Mouse (Mus musculus) layer of hippocampus, adult 11-12 months (tissue): ENCODE measurements around the gene Tmem91.
"Not testable (repeated sequence)": the region's sequence is repeated elsewhere in the genome, so short reads cannot be mapped to it uniquely, and the experiment has no call there.

Experiments
- DNase-seq: peaks from one replicate; pipeline ENCODE4 v3.0.0; 2022; ENCODE audit warnings: low spot score

The Tmem91 gene

DNA sequence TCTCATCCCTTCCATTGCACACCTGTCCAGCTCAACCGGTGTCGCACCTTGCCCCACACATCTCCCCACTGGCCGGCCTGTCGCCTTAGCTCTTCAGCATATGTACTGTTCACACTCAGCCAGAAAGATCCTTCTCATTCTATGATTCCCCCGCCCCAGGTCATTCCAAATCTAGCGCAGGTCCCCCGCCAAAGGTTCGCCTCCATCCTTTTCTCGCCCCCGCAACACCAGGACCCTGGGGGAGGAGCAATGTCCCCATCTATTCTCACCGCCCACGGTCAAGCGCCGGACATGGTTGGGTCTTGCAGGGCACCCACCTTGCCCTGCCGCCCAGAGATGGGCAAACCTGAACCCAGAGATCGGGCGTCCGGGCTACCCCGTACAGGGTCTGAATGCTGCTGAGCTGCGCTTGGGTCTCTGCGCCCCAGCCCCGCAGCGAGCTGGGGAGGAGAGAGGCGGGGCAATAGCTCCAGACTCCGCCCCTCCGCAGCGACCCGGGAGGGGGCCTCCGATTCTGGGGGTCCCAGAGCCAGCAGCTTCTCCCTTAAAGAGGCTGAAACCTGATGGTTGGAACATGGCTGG, at the start of gene Tmem91:
TSS of gene Tmem91 (minus strand) at position 448 of the 582 bp plus-strand sequence.
- no peak for DNase-seq

DNA sequence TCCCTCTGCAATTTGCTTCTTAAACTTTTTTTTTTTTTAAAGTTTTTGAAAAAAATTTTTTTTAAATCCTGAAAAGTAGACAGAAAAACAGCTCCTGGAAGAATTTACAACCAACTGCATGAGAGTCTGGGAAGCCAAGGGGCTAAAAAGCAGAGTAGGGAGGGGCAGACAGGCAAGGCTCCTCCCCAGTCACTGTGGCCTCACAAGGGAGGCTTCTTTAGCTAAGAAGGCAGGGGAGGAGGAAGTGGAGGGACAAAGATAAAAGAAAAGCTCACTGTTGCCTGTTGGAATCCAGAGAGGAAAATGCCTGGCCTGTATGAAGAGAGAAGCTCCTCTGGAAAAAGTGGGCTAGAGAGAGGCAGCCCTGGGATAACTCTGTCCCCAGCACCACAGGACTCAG, 46.8 kb upstream of the Tmem91 start:
- not testable (repeated sequence) for DNase-seq

DNA sequence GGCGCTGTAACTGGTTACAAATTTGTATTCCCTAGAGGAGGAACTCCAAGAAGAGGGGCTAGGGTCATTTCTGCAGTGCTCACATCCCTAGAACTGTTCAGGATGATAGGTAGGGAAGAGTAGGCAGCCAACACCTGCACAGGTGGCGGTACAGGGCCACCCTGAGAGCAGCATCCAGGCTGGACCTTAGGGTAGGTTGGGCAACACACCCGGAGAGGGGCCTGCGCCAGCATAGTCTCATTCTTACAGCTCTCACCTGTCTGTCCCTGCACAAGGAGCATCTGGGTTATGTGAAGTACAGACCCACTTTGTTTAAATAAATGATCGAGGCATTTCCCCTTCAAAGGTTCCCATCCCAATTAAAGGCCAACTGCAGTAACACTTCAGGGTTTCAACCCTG, 45.8 kb upstream of the Tmem91 start:
- DNase-seq, result no peak

DNA sequence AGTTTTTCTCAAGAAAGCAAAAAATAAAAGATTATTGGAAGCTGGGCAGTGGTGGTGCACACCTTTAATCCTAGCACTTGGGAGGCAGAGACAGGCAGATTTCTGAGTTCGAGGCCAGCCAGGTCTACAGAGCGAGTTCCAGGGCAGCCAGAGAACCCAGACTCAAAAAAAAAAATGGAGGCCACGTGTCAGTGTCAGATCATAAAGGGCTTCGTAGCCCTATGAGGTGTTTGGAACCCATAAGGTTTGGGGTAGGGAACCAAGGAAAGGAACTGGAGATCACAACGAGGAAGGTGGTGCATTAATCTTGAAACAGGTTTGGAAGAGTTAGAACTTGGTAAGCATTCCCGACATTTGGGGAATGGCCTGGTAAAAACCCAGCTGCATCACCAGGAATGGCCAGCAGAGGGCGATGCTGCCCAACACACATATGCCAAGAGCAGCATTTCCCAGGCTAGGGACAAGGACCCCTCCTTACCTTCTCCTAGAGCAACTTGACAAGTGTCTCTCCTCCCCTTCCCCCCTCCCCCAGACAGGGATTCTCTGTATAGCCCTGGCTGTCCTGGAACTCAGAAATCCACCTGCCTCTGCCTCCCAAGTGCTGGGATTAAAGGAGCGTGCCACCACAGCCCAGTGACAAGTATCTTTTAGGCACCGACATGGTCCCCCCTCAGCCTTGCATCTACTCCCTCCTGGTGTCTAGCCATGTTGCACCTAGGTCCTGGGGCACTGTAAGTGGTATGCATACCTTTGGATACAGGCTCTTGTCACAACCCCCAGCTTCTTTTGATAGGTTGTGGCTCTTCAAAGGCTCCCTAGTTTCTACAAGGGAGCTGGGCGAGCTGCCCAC, 45.0 kb upstream of the Tmem91 start:
- peak; percentile 88 for DNase-seq

DNA sequence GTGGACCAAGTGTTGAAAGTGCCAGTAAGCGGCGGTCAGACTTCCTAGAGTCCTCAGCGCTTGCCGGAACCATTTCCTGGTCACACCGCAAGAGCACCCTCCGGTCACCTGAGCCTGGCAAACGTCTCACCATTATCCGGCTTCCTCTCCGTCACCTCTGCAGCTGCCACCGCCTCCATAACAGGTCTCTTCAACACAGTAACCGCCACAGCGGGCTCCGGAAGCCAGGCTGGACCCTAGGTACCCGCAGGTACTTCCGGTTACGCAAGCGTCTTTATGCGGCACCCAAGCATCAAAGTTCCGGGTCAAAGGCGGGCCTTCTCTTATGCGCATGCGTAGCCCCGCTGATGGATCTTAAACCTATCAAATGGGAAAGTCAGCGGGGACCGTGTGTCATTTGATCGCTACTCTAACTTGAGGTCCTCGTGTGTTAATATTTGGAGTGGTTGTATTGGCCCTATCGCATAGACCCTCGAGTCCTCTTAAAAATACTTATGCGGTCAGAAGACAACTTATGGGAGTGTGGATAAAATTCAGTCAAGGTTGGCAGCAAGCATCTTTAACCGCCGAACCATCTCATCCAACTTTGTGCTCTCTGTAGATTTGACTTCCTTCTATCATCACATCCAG, 43.9 kb upstream of the Tmem91 start, which contains the start of gene Ccdc97:
TSS of gene Ccdc97 (minus strand) at position 301 of the 630 bp plus-strand sequence.
- DNase-seq, result peak; percentile 96

DNA sequence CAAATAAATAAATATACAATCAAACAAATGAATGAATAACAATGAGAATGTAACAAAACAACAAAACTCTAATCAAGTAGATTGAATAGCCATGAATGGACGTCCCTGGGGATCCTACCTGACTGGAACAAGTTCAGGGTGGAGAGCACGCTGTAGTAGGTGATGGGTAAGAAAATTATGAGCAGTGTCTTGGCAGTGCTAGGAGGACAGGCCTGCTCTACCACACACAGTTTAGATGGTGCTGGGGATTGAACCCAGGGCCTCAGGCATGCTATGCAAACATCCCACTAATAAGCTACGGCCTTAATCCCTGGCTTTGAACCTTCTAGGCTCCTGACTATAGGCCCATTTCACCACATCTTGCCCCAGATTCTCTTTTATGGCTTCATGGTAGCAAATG, 42.5 kb upstream of the Tmem91 start:
- DNase-seq, result no peak

DNA sequence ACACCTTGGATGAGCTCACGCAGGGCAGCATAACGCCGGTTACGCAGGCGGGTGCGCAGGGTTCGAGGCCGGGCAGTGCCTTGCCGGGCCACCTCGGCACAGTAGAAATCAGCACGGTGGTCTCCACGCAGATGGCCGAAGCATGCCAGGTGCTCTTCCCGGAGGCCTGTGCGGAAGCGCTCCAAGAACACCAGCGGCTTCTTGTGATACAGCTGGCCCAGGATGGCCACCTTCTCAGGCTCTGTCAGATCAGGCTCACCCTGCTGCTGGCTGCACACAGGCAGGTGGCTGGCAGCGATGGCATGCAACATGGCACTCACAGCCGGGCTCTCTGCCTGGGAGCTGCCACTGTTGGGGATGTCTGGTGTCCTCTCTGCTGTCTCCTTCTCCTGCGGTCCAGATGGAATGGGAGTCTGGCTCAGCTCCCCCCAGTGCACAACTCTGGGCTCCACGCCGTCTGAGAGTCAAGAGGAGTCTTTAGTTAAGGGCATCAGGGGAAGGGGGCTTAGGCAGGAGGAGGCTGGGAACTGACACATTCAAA, 40.8 kb upstream of the Tmem91 start:
- DNase-seq, result no peak

DNA sequence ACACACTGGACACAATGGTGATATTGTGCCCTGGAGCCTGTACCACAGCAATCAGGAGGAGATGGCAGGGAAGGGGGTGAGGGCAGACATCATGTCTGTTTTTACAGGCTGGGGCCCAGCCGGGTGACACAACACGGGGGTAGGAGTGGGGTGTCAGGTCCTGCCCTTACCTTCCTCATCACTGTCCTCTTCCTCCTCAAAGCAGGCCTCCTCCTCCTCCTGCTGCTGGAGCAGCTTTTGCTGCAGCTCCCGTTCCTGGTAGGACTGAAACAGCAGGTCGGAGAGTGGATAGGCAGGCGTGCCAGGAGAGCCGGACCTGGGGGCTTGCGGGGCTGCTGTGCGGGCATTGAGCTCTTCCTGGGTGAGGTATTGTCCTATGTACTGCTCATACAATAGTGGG, 39.6 kb upstream of the Tmem91 start:
- DNase-seq, result no peak

DNA sequence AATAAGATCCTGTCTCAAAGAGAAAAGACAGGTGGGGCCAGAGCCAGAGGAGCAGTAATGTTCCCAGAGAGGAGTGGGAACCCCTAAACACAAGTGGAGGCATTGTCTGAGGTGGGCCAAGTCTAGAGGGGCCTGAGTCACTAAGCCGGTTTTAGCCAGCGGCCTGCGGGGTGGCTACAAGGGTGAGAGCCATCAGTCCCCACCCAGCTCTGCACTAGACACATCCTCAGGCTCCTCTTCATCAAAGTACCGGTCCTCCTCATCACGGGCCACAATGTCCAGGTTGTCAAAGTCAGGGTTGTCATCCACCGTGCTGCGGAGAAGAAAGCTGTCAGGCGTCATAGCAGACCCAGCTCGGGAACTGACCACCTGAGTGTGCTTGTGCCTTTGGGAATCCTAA, 37.8 kb upstream of the Tmem91 start:
- no peak for DNase-seq

DNA sequence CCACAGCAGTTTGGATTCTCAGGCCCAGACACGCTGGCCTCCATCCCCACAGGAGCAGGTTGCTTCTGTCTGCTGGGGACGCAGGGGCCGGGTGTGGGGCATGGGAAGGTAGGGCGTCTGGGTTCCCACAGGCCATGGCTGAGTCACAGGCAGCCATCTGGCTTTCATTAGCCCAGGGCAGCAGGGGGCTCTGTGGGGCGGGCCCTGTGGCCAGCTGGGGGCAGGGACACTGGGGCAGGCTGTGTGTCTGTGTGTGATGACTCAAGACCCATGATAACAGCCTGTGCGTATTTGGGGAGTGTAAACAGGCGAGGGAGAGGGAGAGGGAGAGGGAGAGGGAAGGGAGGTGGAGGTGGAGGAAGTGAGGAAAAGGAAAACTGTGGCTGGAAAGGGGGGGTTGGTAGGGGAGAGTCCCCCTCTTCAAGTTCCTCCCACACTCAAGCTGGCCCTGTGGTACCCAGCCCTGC, 36.8 kb upstream of the Tmem91 start:
- no peak for DNase-seq

DNA sequence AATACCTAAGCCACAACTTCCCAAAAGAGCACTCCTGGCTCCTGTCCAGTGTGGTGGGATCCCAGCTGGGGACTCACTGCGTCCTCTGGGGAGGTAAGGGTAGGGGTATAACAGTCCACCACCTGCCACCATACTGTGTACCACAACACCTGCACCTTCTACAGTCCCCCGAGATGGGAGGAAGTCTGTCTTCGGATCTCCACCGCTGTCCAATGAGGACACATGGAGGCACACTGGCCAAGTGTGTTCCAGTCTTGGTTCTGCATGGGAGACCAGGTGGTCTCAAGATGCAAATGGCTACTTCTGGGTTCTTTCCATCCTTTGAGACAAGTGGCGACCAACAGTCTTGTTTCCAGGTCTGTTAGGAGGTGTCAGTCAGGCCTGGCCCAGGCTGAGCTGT, 36.2 kb upstream of the Tmem91 start:
- no peak for DNase-seq

DNA sequence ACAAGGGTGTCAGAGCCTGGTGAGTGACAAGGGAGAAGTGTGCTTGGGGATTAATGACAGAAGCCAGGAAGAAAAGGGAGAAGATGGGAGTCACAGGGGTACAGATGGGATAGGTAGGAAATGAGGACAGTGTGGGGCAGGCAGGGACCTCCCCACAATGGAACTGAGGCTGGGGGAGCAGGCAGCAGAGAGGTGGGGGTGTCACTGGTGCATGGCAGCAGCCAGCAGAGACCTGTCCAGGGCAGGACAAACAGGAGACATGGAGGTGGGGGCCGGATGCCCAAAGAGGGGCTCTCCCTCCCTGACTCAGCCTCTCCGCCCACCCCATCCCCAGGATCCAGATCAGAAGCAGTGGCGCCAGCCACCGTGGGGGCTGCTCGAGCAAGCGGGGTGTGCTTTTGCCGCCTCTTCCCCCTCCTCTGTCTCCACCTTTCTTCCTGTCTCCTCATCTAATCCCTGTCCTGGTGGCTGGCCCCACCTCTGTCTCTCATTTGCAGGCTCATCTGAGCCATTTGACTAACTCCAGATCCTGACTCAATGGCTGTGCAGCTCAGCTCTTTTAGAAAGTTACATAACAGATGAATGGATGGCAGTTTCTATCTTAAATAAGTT, 35.7 kb upstream of the Tmem91 start:
- DNase-seq, result no peak

DNA sequence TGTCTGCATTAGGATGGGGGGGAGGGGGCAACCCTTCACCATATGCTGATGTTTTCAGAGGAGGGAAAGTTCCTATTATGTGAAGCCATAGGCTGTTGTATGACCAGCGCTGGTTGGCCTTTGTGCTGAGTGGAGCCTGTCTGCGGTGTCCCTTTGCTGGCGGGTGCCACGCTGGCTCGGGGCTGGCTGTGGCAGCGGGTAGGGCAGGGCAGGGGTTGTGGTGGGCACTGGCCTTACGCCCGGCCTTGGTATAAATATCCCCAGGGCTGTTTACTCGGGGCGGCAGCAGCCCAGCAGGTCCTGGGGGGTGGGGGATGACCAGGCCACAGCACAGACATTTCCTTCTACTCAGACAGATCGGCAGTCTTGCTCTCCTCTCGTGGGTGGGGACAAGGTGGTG, 35.0 kb upstream of the Tmem91 start:
- peak; percentile 67 for DNase-seq

DNA sequence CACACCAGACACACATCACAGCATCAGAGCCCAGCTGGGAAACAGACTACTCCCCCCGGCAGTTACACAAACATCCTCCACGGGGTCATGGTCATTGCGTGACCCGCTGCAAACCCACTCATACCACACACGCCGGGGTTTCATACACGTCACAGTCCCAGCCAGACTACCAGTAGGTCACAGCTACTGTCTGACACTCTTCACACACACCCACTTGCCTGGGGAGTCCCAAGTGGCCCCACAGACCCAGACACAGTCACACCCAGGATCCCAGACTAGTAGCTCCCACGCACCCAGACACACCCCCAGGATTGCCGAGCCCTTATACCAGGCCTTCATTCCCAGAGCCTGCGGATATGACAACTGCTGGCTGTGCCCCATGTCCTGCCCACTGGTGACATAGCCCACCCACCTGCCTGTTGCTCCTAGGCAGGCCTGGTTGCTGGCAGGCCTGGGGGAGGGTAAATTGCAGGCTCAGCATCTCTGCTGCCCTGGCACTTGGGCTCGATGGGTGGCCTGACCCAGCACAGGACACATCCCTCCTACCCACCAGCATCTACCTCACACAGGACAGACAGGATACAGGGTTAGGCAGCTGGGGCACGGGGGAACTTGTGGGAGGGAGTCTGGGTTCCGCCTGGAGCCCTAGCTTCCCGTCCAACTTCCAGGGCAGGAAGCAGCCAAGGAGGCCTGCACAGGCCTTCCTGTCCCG, 32.8 kb upstream of the Tmem91 start:
- no peak for DNase-seq

DNA sequence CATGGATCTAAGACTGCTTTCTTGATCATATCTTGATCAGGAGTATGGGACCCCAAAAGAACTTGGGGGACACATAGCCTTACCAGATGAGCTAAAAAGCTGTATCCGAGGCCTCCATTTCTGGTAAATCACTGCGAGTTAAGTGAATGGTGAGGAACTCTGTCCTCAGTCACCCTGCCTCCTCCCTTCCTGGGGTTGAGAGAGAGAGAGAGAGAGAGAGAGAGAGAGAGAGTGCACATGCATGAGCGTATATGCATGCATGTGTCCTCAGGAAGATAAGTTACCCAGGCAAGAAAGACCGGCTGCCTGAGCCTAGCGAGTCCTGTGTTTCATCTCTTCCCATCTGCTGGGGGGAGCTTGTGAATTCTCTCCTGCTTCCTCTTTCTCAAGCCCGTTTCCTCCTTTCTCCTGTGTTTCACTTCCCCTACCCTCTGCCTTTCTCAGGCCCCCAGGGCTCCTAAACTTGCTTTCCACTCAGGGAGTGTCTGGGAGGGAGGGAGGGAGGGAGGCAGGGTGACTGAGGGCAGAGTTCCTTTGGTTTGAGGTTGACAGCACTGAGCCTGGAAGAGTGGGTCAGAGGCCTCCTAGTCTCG, 31.7 kb upstream of the Tmem91 start:
- DNase-seq, result no peak

DNA sequence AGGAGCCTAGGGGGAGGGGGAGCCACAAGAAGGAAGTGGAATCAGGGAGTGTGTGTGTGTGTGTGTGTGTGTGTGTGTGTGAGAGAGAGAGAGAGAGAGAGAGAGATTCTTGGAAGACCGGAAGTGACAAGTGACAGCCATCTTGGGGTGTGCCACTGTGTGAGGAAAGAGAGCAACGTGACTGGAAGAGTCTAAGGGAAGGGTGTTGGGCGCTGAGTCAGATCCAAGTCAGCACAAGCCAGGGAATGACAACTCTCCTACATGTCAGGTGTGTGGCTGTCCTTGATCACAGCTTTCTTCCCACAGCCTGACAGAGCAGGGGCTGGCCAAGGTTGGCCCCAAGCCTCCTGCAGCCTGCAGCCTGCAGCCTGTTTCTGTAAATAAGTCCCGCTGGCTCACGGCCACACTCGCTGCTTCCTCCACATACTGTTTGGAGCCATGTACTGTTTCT, 30.9 kb upstream of the Tmem91 start:
- DNase-seq, result no peak

DNA sequence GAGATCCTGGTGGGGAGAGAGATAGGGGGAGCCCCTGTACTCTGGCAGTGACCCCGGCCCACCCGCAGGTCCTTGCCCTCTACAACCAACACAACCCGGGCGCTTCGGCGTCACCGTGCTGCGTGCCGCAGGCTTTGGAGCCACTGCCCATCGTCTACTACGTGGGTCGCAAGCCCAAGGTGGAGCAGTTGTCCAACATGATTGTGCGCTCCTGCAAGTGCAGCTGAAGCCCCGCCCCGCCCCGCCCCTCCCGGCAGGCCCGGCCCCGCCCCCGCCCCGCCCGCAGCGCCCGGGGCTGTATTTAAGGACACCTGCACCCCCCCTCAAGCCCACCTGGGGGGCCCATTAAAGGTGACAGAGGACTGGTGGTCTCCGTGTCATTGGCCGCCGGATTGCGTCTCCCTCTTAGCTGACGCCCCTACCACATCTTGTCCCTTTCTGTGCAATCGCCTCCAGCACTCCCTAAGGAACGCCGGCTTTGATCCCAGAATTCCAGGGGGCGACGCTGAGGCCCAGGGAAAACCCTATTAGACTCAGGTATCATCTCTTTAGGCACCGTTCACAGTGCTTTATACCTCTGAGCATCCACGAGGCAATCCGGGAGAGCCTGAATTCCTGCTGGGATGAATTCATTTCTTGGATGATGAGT, 29.9 kb upstream of the Tmem91 start:
- no peak for DNase-seq

DNA sequence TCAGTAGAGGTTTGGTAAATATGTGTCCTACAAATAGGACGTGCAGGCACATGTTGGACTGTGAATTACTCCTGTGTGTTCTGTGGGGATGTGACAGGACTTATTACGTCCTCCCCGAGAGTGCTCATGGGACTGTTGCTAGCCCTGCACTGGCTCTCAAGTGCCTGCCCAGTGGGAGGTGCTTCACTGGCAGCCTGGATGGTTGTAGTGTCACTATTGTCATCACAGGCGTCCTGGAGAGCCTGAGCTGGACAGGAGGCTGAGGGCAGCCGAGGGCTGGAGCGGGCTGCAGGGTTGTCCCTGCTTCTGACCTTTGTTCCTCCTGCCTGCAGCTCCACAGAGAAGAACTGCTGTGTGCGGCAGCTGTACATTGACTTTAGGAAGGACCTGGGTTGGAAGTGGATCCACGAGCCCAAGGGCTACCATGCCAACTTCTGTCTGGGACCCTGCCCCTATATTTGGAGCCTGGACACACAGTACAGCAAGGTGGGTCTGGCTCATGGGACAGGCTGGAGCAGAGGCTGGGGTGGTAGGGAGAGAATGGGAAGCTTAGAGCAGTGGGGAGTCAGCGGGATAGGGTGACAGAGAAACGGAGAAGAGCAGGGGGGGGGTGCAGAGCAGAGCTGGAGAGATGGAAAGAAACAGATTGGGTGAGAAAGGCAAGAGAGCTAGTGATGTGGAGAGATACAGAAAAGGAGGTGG, 29.0 kb upstream of the Tmem91 start:
- no peak for DNase-seq

DNA sequence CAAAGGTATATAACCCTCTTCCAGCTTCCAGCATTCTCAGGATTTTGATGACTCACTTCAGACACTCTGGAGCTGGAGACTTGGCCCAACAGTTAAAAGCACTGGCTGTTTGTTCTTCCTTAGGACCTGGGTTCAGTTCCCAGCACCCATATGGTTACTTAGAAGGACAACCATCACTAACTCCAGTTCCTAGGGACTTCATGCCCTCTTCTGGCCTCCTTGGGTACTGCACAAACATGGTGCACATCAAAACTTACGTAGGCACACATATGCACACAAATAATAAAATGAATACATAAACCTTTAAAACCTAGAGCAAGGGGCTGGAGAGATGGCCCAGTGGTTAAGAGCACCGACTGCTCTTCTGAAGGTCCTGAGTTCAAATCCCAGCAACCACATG, 27.4 kb upstream of the Tmem91 start:
- no peak for DNase-seq

DNA sequence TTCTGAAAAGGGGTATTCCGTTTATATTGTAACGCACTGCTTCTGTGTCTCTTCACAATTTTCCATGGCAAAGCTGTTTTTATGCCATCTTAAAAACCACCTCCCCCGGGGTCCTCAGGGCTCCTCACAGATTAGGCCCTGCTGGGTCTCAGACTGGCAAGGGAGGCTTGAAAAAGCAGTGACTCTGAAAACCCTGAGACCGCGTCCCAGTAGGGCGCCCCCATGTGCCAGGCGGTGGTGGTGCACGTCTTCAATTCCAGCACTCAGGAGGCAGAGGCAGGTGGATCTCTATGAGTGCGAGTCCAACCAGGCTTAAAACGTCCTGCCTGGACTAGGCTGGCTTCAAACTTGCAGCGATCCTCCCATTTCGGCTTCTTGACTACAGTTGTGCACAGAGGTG, 25.8 kb upstream of the Tmem91 start:
- DNase-seq, result no peak
